In the genomic region with DNA sequence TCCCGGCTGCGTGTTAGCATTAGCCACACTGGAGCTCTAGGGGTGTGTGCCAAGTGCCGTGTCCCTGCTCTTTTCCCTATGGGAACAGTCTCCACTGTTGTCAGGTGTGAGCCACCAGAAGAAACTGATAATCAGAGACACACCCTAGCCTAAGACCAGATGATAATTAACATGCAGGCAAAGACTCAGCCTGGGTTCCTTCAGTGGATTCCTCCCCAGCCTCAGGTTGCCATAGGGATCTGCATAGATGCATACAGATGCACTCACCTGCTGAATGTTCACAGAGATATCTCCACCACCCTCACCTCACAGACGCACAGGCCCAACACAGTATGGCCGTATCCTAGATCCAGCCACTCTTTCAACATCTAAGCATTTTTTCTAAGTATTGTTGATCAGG, we compare ENCODE assay signal across 30 mouse cellular contexts. TPM values are rescaled to one million over a fixed set of nuclear protein-coding genes. Genes with fewer than 3 reads are reported as not detected.
DNase-seq lines count a peak whose midpoint lies in the region; ATAC-seq and TF ChIP-seq lines count a peak whose summit lies in the region.
"Had no signal": no experiment of that assay in that cellular context is flagged by ENCODE, and none has a peak within 500 bp of the region (broad histone marks: within the 10 kb centered on the region; RNA-seq: fewer than 3 reads in every experiment).

No protein-coding gene starts in this region.

- no peak overlapping the region for H3K4me3 ChIP-seq in heart, embryonic 12.5 days
- no peak overlapping the region for H3K4me3 ChIP-seq in heart, adult 2 months
- H3K4me3 ChIP-seq in heart, postnatal 0 days (ENCODE audit: low read depth, low read length), result no peak overlapping the region
- H3K4me3 ChIP-seq in lung, embryonic 14.5 days (ENCODE audit: low read depth, low read length), result no peak overlapping the region
- H3K4me3 ChIP-seq: embryonic facial prominence, embryonic 12.5 days; forebrain, embryonic 10.5 days; forebrain, embryonic 15.5 days; hindbrain, embryonic 13.5 days; midbrain, embryonic 10.5 days; midbrain, embryonic 15.5 days; neural tube, embryonic 15.5 days had no signal

- DNase-seq in heart, adult 2 months, result no peak
- DNase-seq in heart, postnatal 0 days (ENCODE audit: low spot score), result no peak
- no peak for DNase-seq in heart, postnatal 4 days
- no peak for DNase-seq in lung, embryonic 14.5 days
- DNase-seq in lung, postnatal 36 days, result no peak
- no peak for DNase-seq in gastrocnemius, adult 8-10 months (ENCODE audit: low spot score in 2 of 2)
- DNase-seq: adrenal gland, postnatal 14 days; cerebellum, adult 11 months; cerebellum, adult 9-10 months; cerebellum, postnatal 36 days; heart, postnatal 36 days; kidney, adult 11 months; kidney, postnatal 10 days; layer of hippocampus, postnatal 36 days; left cerebral cortex, postnatal 4 days; liver; lung, adult 2 months; lung, postnatal 14 days; right cerebral cortex, postnatal 25 days; thymus, postnatal 4 days had no signal

- H3K9ac ChIP-seq in heart, embryonic 12.5 days, result no peak overlapping the region
- no peak overlapping the region for H3K9ac ChIP-seq in heart, adult 2 months (ENCODE audit: low read depth, low read length)
- no peak overlapping the region for H3K9ac ChIP-seq in heart, postnatal 0 days (replicated peaks; ENCODE audit: low read depth, low read length)
- no peak overlapping the region for H3K9ac ChIP-seq in lung, embryonic 14.5 days
- H3K9ac ChIP-seq: embryonic facial prominence, embryonic 12.5 days; forebrain, embryonic 15.5 days; hindbrain, embryonic 13.5 days; liver, embryonic 14.5 days; midbrain, embryonic 15.5 days; neural tube, embryonic 15.5 days had no signal

- peak overlapping the region; percentile 39; the same call in 1 of the 2 replicates for H3K27ac ChIP-seq in heart, embryonic 12.5 days (ENCODE audit: poor library complexity, severe bottlenecking)
- no peak overlapping the region; the same call in 1 of the 2 replicates for H3K27ac ChIP-seq in heart, adult 2 months
- H3K27ac ChIP-seq in heart, postnatal 0 days (ENCODE audit: low read depth), result 0 out of 2 replicates have a peak overlapping the region, but pooled peaks have one; percentile 41
- H3K27ac ChIP-seq in lung, embryonic 14.5 days (ENCODE audit: low read depth), result peak overlapping the region; percentile 58; the same call in 1 of the 2 replicates
- H3K27ac ChIP-seq: forebrain, embryonic 10.5 days; forebrain, embryonic 15.5 days; hindbrain, embryonic 13.5 days; liver, embryonic 14.5 days; midbrain, embryonic 10.5 days; midbrain, embryonic 15.5 days; neural tube, embryonic 15.5 days had no signal

- H3K36me3 ChIP-seq in heart, embryonic 12.5 days, result peaks cover 48% of the 10 kb centered on the region
- H3K36me3 ChIP-seq in heart, adult 2 months (ENCODE audit: control insufficient read depth, insufficient read depth, low read length), result peaks cover 29% of the 10 kb centered on the region
- H3K36me3 ChIP-seq in heart, postnatal 0 days (replicated peaks; ENCODE audit: control insufficient read depth, insufficient read depth, low read length), result peaks cover 39% of the 10 kb centered on the region
- no peaks in the 10 kb centered on the region for H3K36me3 ChIP-seq in lung, embryonic 14.5 days (ENCODE audit: insufficient read depth)
- H3K36me3 ChIP-seq: embryonic facial prominence, embryonic 12.5 days; forebrain, embryonic 10.5 days; forebrain, embryonic 15.5 days; hindbrain, embryonic 13.5 days; midbrain, embryonic 10.5 days; midbrain, embryonic 15.5 days; neural tube, embryonic 15.5 days had no signal

- H3K4me2 ChIP-seq in heart, embryonic 12.5 days, result no peak overlapping the region
- H3K4me2 ChIP-seq in heart, postnatal 0 days (ENCODE audit: low read depth, low read length), result no peak overlapping the region
- no peak overlapping the region for H3K4me2 ChIP-seq in lung, embryonic 14.5 days
- H3K4me2 ChIP-seq: embryonic facial prominence, embryonic 12.5 days; forebrain, embryonic 15.5 days; hindbrain, embryonic 13.5 days; midbrain, embryonic 15.5 days; neural tube, embryonic 15.5 days had no signal

- ATAC-seq in heart, embryonic 12.5 days (ENCODE audit: insufficient number of reproducible peaks, low FRiP score), result no peak
- ATAC-seq in heart, postnatal 0 days (ENCODE audit: insufficient read depth, low read depth), result no peak
- ATAC-seq in lung, embryonic 14.5 days (ENCODE audit: insufficient read depth), result no peak
- ATAC-seq: CD4-positive, CD25-positive, alpha-beta regulatory T cell, adult 4 months; forebrain, embryonic 15.5 days; midbrain, embryonic 15.5 days had no signal

- no peak for TF ChIP-seq CTCF in heart, adult 2 months (IDR thresholded peaks at IDR 0.05)
- TF ChIP-seq CTCF in heart, postnatal 0 days (IDR thresholded peaks at IDR 0.05; ENCODE audit: low read depth), result no peak
- no peak for TF ChIP-seq CTCF in lung, embryonic 14.5 days (IDR thresholded peaks at IDR 0.05; ENCODE audit: low read depth)

- TF ChIP-seq EP300 in heart, adult 2 months (IDR thresholded peaks at IDR 0.05; ENCODE audit: insufficient read depth, low read depth, low read length), result no peak
- TF ChIP-seq EP300 in heart, postnatal 0 days (IDR thresholded peaks at IDR 0.05; ENCODE audit: low read depth), result no peak

- H3K27me3 ChIP-seq in heart, embryonic 12.5 days (replicated peaks), result no peaks in the 10 kb centered on the region
- no peaks in the 10 kb centered on the region for H3K27me3 ChIP-seq in heart, adult 2 months (ENCODE audit: control insufficient read depth, insufficient read depth, low read length)
- H3K27me3 ChIP-seq in heart, postnatal 0 days (ENCODE audit: control insufficient read depth, insufficient read depth, low read length), result no peaks in the 10 kb centered on the region
- H3K27me3 ChIP-seq in lung, embryonic 14.5 days (ENCODE audit: insufficient read depth, low read length), result no peaks in the 10 kb centered on the region
- H3K27me3 ChIP-seq: embryonic facial prominence, embryonic 12.5 days; forebrain, embryonic 15.5 days; hindbrain, embryonic 13.5 days; midbrain, embryonic 15.5 days; neural tube, embryonic 15.5 days had no signal

- WGBS in heart, embryonic 12.5 days, result 84% methylated on average over 5 of the region's 5 CpGs
- 72% methylated on average over 5 of the region's 5 CpGs for WGBS in heart, adult 2 months
- 70% methylated on average over 5 of the region's 5 CpGs for WGBS in heart, postnatal 0 days
- WGBS in lung, embryonic 14.5 days, result 85% methylated on average over 5 of the region's 5 CpGs

- peaks cover 2% of the 10 kb centered on the region for H3K79me2 ChIP-seq in heart, adult 2 months (replicated peaks; ENCODE audit: control insufficient read depth, insufficient read depth, low read length)

- TF ChIP-seq POLR2A in heart, adult 2 months (IDR thresholded peaks at IDR 0.05; ENCODE audit: insufficient read depth, low read depth, low read length), result no peak

- peaks cover 64% of the 10 kb centered on the region for H3K4me1 ChIP-seq in heart, embryonic 12.5 days (replicated peaks)
- peaks cover 34% of the 10 kb centered on the region for H3K4me1 ChIP-seq in heart, adult 2 months (ENCODE audit: control insufficient read depth, insufficient read depth, low read length)
- H3K4me1 ChIP-seq in heart, postnatal 0 days (ENCODE audit: control insufficient read depth, insufficient read depth), result peaks cover 51% of the 10 kb centered on the region
- H3K4me1 ChIP-seq in lung, embryonic 14.5 days (ENCODE audit: insufficient read depth), result no peaks in the 10 kb centered on the region
- H3K4me1 ChIP-seq: forebrain, embryonic 10.5 days; midbrain, embryonic 10.5 days; midbrain, embryonic 15.5 days had no signal

- H3K9me3 ChIP-seq in heart, embryonic 12.5 days (replicated peaks), result no peaks in the 10 kb centered on the region
- H3K9me3 ChIP-seq in heart, postnatal 0 days (replicated peaks; ENCODE audit: control insufficient read depth, low read length), result no peaks in the 10 kb centered on the region
- no peaks in the 10 kb centered on the region for H3K9me3 ChIP-seq in lung, embryonic 14.5 days (ENCODE audit: low read depth, low read length)
- H3K9me3 ChIP-seq: embryonic facial prominence, embryonic 12.5 days; forebrain, embryonic 10.5 days; forebrain, embryonic 15.5 days; hindbrain, embryonic 13.5 days; midbrain, embryonic 10.5 days; midbrain, embryonic 15.5 days; neural tube, embryonic 15.5 days had no signal

- intact Hi-C loops in heart, adult 2 months (cut with DNase I), result no loop called here

RNA-seq across cellular contexts. Expression of a gene that starts 22.6 kb away (rescaled TPM):
- 43.1 and 47.7 TPM in 2 replicates for polyA plus RNA-seq in heart, embryonic 12.5 days (2016; fragmentation: Nextera tagmentation; extraction: Ambion mirVana)
- 10 to 100 TPM; 38.2 to 41.2 TPM for total RNA-seq in heart, adult 2 months (2021)
- 14.1 and 20.1 TPM in 2 replicates for polyA plus RNA-seq in heart, adult 2 months (2012; rRNA removed)
- total RNA-seq in heart, postnatal 0 days (2014; rRNA removed; ENCODE audit: low replicate concordance), result 60.6 and 63.5 TPM in 2 replicates
- 15.0 and 15.7 TPM in 2 replicates for polyA plus RNA-seq in heart, postnatal 0 days (2015; fragmentation: Nextera tagmentation; extraction: Ambion mirVana)
- 10 to 100 TPM; 68.2 to 73.4 TPM for total RNA-seq in heart, postnatal 4 days (2021)
- polyA plus RNA-seq in lung, embryonic 14.5 days (2014; fragmentation: Nextera tagmentation; extraction: Ambion mirVana), result 21.6 and 22.0 TPM in 2 replicates
- 10 to 100 TPM in 2 of 4 experiments, 1 to 10 TPM in 2; 9.3 to 14.3 (median 11.0) TPM for total RNA-seq in gastrocnemius, adult 8-10 months (2022)

RNA-seq across cellular contexts. Expression of a gene that starts 51.6 kb away (rescaled TPM):
- 26.6 and 29.8 TPM in 2 replicates for polyA plus RNA-seq in heart, embryonic 12.5 days (2016; fragmentation: Nextera tagmentation; extraction: Ambion mirVana)
- 10 to 100 TPM in 1 of 2 experiments, 1 to 10 TPM in 1; 8.1 to 13.2 TPM for total RNA-seq in heart, adult 2 months (2021)
- polyA plus RNA-seq in heart, adult 2 months (2012; rRNA removed), result 6.4 and 9.6 TPM in 2 replicates
- 12.4 and 26.6 TPM in 2 replicates for total RNA-seq in heart, postnatal 0 days (2014; rRNA removed; ENCODE audit: low replicate concordance)
- 12.6 and 14.5 TPM in 2 replicates for polyA plus RNA-seq in heart, postnatal 0 days (2015; fragmentation: Nextera tagmentation; extraction: Ambion mirVana)
- 10 to 100 TPM; 10.1 to 13.1 TPM for total RNA-seq in heart, postnatal 4 days (2021)
- 36.6 and 39.0 TPM in 2 replicates for polyA plus RNA-seq in lung, embryonic 14.5 days (2014; fragmentation: Nextera tagmentation; extraction: Ambion mirVana)
- 1 to 10 TPM; 2.3 to 3.5 (median 2.9) TPM for total RNA-seq in gastrocnemius, adult 8-10 months (2022)
